Mouse (Mus musculus) layer of hippocampus, adult 9-11 months (tissue): Measurements from ENCODE around the gene Nat8f4.
A peak's percentile ranks its signal among the peaks of the same experiment; 100 is the strongest.
"Not testable (repeated sequence)": the region's sequence is repeated elsewhere in the genome, so short reads cannot be mapped to it uniquely, and the experiment has no call there.

Experiments used
- DNase-seq: peaks from one replicate; pipeline ENCODE4 v3.0.0; 2022

The Nat8f4 gene

DNA sequence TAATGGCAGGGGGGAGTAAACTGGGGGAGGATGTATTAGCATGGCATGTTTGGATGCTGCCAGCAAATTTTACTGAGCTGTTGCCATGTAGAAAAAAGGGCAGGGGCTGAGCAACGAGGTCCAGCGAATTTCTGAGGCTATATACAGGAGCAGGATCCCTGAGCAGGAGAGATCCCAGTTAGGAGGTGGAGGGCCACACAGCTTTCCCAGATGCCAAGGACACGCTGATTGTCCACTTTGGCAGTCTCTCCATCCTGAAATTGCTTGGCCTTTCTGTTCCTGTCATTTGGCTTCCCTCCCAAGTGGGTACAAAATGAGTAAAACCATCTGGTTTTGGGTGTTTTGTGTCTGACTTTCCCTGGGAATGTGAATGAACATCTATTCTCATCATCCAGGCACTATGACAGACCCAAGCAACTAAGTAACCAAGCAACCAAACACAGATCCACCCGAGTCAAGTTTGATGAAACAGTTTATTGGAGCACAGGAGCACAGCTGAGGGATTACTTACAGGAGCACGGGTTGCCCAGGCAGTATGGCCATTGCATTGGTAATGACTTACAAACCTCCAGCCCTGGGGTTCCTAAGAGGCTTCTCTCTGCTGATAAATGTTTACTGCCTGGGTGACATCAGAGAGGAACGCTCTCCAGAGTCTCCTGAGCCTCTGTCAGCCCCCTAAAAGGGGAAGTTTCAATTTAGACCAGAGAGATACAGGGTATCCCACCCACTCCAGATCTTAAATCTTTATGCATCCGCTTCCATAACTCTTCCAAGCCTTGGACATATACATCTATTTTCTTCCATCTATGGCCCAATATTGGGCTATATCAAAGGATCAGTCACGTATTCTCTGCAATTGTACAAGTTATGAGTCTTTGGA lies 5.8 kb downstream of the Nat8f4 start:
- DNase-seq: not testable (repeated sequence)

GRCm38 (mm10) chr6:85895061-85895648 lies 9.5 kb downstream of the Nat8f4 start:
- DNase-seq: not testable (repeated sequence)

GRCm38 (mm10) chr6:85888961-85889360 lies 15.7 kb downstream of the Nat8f4 start:
- DNase-seq: no peak

DNA sequence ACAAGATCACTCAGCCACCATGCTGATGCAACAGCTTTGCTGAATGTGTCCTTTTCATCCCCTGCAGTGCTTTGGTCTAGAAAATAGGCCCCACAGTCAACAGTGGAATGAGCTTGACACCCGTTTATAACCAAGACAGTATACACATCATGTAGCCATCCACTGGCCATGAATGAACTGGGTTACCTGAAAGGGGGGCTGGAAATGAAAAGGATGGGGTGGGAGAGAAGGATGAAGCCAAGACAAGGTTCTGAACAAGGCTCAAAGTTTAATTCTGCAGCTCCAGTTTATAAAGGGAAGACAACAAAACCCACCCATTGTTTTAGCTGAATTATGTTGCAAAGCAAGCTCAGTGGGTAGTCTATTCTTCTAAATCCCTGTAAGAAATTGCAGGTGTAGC lies 20.4 kb downstream of the Nat8f4 start:
- no peak for DNase-seq

GRCm38 (mm10) chr6:85883246-85883645 lies 21.4 kb downstream of the Nat8f4 start:
- not testable (repeated sequence) for DNase-seq

- not testable (repeated sequence) for DNase-seq
Observed at GRCm38 (mm10) chr6:85869006-85869405, 35.7 kb downstream of the Nat8f4 start, which contains the start of gene Nat8f2. Gene Nat8f2 (minus strand): TSS chr6:85869158.

GRCm38 (mm10) chr6:85867726-85868690 lies 36.7 kb downstream of the Nat8f4 start:
- no peak for DNase-seq

- DNase-seq: not testable (repeated sequence)
Observed at GRCm38 (mm10) chr6:85866995-85867394, 37.7 kb downstream of the Nat8f4 start.

GRCm38 (mm10) chr6:85866166-85866565 lies 38.5 kb downstream of the Nat8f4 start:
- not testable (repeated sequence) for DNase-seq

DNA sequence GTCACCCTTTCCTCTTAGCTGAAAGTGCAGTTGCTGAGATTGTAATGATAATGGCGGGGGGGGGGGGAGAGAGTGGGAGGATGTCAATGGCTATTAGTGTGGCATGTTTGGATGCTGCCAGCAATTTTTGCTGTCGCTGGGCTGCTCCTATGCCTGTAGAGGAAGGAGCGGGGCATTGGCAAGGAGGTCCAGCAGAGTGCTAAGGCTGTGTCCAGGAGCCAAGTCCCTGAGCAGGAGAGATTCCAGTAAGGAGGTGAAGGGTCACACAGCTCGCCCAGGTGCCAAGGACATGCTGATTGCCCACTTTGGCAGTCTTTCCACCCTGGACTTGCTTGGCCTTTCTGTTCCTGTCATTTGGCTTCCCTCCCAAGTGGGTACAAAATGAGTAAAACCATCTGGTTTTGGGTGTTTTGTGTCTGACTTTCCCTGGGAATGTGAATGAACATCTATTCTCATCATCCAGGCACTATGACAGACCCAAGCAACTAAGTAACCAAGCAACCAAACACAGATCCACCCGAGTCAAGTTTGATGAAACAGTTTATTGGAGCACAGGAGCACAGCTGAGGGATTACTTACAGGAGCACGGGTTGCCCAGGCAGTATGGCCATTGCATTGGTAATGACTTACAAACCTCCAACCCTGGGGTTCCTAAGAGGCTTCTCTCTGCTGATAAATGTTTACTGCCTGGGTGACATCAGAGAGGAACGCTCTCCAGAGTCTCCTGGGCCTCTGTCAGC lies 39.6 kb downstream of the Nat8f4 start:
- DNase-seq: peak; percentile 36

- no peak for DNase-seq
Observed at GRCm38 (mm10) chr6:85863840-85864239, 40.8 kb downstream of the Nat8f4 start.

- DNase-seq: no peak
Observed at GRCm38 (mm10) chr6:85863136-85863535, 41.5 kb downstream of the Nat8f4 start.

DNA sequence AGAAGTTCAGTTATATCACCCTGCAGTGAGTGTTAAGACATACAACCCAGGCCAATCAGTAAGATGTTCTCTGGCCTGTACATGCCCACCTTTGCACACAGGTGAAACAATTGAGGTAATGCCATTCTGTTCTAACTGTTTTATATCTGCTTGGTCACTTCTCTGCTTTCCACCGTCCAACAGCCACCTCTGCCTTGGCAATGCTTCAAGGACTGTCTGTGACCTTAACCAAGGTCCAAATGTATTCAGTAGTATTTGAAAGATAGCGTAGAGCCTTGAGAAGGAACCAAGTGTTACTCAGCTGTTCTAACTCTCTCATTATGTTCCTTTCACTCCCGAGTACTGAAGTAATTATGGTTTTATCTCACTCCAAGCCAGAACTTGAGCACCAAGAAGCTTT lies 42.1 kb downstream of the Nat8f4 start:
- no peak for DNase-seq

DNA sequence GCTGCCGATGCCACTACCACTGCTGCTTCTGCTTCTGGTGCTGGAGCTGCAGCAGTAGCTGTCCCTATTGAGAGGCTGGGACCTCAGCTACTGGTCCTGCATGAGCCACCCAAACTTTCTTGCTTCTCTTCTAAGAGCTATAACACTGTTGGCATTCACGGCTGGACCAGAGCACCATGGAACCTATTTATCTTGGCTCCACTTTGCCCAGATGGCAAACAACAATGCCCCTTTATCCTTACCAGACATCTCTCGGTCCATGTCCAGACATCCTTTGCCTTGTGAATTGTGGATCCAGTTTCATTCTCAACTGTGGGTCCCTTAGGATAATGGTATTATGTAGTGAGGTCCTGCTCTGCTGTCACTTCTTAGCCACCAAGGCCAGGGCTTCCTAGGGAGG lies 43.4 kb downstream of the Nat8f4 start:
- DNase-seq: no peak

GRCm38 (mm10) chr6:85856194-85856678 lies 48.4 kb downstream of the Nat8f4 start:
- DNase-seq: peak; percentile 91

DNA sequence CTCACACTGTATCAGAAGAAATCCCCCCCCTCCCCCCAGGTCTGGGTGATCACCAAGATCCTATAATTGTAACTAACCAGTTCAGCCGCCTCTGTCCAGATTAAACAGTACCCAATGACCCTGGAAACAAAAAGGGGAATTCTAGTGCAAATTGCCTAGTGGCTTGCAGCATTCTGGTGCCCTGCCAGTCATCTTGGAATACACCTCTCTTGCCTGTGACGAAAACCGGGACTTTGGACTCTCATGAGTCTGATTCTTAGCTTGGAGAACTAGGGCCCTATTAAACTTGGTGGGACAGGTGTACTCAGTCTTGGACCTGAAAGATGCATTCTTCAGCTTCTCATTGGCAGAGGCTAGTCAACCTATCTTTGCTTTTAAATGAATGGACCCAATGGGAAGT lies 51.2 kb downstream of the Nat8f4 start:
- no peak for DNase-seq

DNA sequence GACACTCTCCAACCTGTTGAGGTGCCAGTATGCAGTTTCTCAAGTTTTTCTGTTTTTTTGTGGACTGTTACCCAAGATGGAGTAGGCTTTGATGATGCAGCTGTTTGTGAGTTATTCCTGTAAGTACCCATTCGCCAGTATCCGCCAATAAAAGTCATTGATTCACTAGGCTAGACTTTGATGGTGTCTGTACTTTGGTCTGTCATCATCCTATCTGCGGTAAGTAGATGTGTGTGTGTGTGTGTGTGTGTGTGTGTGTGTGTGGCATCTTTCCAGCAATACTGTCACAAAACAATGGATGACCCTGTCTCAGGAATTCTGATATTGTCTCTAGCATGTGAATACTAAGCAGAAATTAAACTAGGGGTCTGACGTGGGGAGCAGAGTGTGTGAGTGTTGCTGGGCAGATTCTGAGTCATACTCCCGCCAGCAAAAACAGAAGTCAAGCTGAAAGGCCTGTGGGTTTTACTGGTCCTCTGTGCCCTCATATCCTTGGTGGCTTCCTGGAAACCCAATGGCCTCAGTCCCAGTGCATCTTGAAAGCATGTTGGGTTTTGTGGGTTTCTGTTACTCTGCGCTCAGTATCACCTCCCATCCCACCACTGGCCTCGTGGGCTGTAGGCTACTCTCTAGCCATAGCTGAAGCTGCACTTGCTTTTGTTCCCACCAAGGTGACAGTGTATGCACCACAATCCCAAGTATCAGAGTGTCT lies 53.5 kb downstream of the Nat8f4 start:
- no peak for DNase-seq

GRCm38 (mm10) chr6:85849240-85849639 lies 55.4 kb downstream of the Nat8f4 start:
- no peak for DNase-seq
